Mouse (Mus musculus) skeletal muscle tissue, adult 2 months (tissue): ENCODE data around the gene Ptprt.

ENCODE experiments used
- DNase-seq: peaks from one replicate; pipeline ENCODE4 v3.0.0-alpha.2; 2012; ENCODE audit warnings: low read depth, low spot score

The Ptprt gene

GRCm38 (mm10) chr2:162660941-162661386 is at the start of gene Ptprt:
TSS of gene Ptprt (minus strand) at chr2:162661147.
- no peak for DNase-seq

- no peak for DNase-seq
Observed at GRCm38 (mm10) chr2:162710443-162710842, 49.5 kb upstream of the Ptprt start.

GRCm38 (mm10) chr2:162699691-162700090 is 38.7 kb upstream of the Ptprt start:
- DNase-seq, result no peak

- DNase-seq, result no peak
Observed at GRCm38 (mm10) chr2:162699036-162699435, 38.1 kb upstream of the Ptprt start.

- no peak for DNase-seq
Observed at GRCm38 (mm10) chr2:162698068-162698467, 37.1 kb upstream of the Ptprt start.

- no peak for DNase-seq
Observed at GRCm38 (mm10) chr2:162697151-162697550, 36.2 kb upstream of the Ptprt start.

GRCm38 (mm10) chr2:162692143-162692542 is 31.2 kb upstream of the Ptprt start:
- no peak for DNase-seq

- DNase-seq, result no peak
Observed at GRCm38 (mm10) chr2:162682674-162683073, 21.7 kb upstream of the Ptprt start.

GRCm38 (mm10) chr2:162662431-162662970 is 1.6 kb upstream of the Ptprt start:
- DNase-seq, result no peak

- DNase-seq, result no peak
Observed at GRCm38 (mm10) chr2:162661733-162662132, 786 bp upstream of the Ptprt start.

GRCm38 (mm10) chr2:162660231-162660940 is 561 bp downstream of the Ptprt start:
- DNase-seq, result no peak

GRCm38 (mm10) chr2:162658997-162659396 is 1.9 kb downstream of the Ptprt start:
- peak; percentile 14 for DNase-seq

- DNase-seq, result no peak
Observed at GRCm38 (mm10) chr2:162657541-162657940, 3.4 kb downstream of the Ptprt start.

GRCm38 (mm10) chr2:162654416-162654815 is 6.5 kb downstream of the Ptprt start:
- DNase-seq, result no peak

GRCm38 (mm10) chr2:162638676-162639075 is 22.3 kb downstream of the Ptprt start:
- no peak for DNase-seq

- DNase-seq, result no peak
Observed at GRCm38 (mm10) chr2:162637537-162637936, 23.4 kb downstream of the Ptprt start.

- DNase-seq, result no peak
Observed at GRCm38 (mm10) chr2:162636387-162637009, 24.4 kb downstream of the Ptprt start.

GRCm38 (mm10) chr2:162634901-162635300 is 26.0 kb downstream of the Ptprt start:
- no peak for DNase-seq

GRCm38 (mm10) chr2:162626076-162626475 is 34.9 kb downstream of the Ptprt start:
- DNase-seq, result no peak

- DNase-seq, result no peak
Observed at GRCm38 (mm10) chr2:162624707-162625106, 36.2 kb downstream of the Ptprt start.

GRCm38 (mm10) chr2:162614256-162614655 is 46.7 kb downstream of the Ptprt start:
- DNase-seq, result no peak

GRCm38 (mm10) chr2:162613480-162613879 is 47.5 kb downstream of the Ptprt start:
- no peak for DNase-seq

- no peak for DNase-seq
Observed at GRCm38 (mm10) chr2:162602721-162603120, 58.2 kb downstream of the Ptprt start.
